ENCODE assay signal across 32 mouse cellular contexts in genomic region chr9:99685536-99686231, GRCm38 (mm10). TPM values are rescaled to one million over a fixed set of nuclear protein-coding genes. Genes with fewer than 3 reads are reported as not detected.
DNase-seq lines count a peak whose midpoint lies in the region; ATAC-seq and TF ChIP-seq lines count a peak whose summit lies in the region.
"Had no signal": no experiment of that assay in that cellular context is flagged by ENCODE, and none has a peak within 500 bp of the region (broad histone marks: within the 10 kb centered on the region; RNA-seq: fewer than 3 reads in every experiment).

No protein-coding gene starts in this region.

- peaks cover 15% of the 10 kb centered on the region; the same call in 1 of the 2 replicates for H3K4me1 ChIP-seq in heart, embryonic 10.5 days
- peaks cover 2% of the 10 kb centered on the region; the same call in 1 of the 2 replicates for H3K4me1 ChIP-seq in liver, adult 2 months (ENCODE audit: control insufficient read depth, insufficient read depth, low read length)
- H3K4me1 ChIP-seq in liver, embryonic 12.5 days: no peaks in the 10 kb centered on the region
- H3K4me1 ChIP-seq in lung, embryonic 16.5 days (replicated peaks; ENCODE audit: control insufficient read depth, insufficient read depth, low read length): 0 out of 2 replicates have a peak, but pooled peaks cover 8% of the 10 kb centered on the region
- H3K4me1 ChIP-seq: hindbrain, embryonic 12.5 days; intestine, embryonic 15.5 days; liver, embryonic 15.5 days; megakaryocyte, embryonic 14.5 days; stomach, embryonic 15.5 days had no signal

- WGBS in heart, embryonic 10.5 days: 67% methylated on average over 5 of the region's 5 CpGs
- 68% methylated on average over 5 of the region's 5 CpGs for WGBS in liver, adult 2 months
- 53% methylated on average over 5 of the region's 5 CpGs for WGBS in liver, embryonic 12.5 days (ENCODE audit: insufficient replicate concordance)
- 45% methylated on average over 5 of the region's 5 CpGs for WGBS in lung, embryonic 16.5 days

- no peak overlapping the region for H3K4me2 ChIP-seq in liver, embryonic 12.5 days
- no peak overlapping the region for H3K4me2 ChIP-seq in lung, embryonic 16.5 days (ENCODE audit: low read depth, low read length)
- H3K4me2 ChIP-seq: forebrain, embryonic 13.5 days; heart, embryonic 12.5 days; hindbrain, embryonic 12.5 days; intestine, embryonic 15.5 days; liver, embryonic 15.5 days; neural tube, embryonic 15.5 days; stomach, embryonic 15.5 days had no signal

- H3K36me3 ChIP-seq in heart, embryonic 10.5 days: no peaks in the 10 kb centered on the region
- no peaks in the 10 kb centered on the region for H3K36me3 ChIP-seq in liver, adult 2 months (ENCODE audit: control insufficient read depth, insufficient read depth, low read length)
- no peaks in the 10 kb centered on the region for H3K36me3 ChIP-seq in liver, embryonic 12.5 days
- H3K36me3 ChIP-seq in lung, embryonic 16.5 days (ENCODE audit: control insufficient read depth, insufficient read depth, low read length): 0 out of 2 replicates have a peak, but pooled peaks cover under 1% of the 10 kb centered on the region
- H3K36me3 ChIP-seq: G1E; heart, embryonic 12.5 days; hindbrain, embryonic 12.5 days; intestine, embryonic 15.5 days; liver, embryonic 15.5 days; neural tube, embryonic 15.5 days; stomach, embryonic 15.5 days had no signal

- intact Hi-C loops in heart, postnatal 25 days (cut with DNase I): no loop called here

- TF ChIP-seq CTCF in liver, adult 2 months (IDR thresholded peaks at IDR 0.05; ENCODE audit: low read depth, low read length): no peak

- TF ChIP-seq POLR2A in liver, adult 2 months (IDR thresholded peaks at IDR 0.05; ENCODE audit: extremely low read depth, insufficient read depth, low read length): no peak

- H3K27ac ChIP-seq in heart, embryonic 10.5 days: no peak overlapping the region
- H3K27ac ChIP-seq in liver, adult 2 months (replicated peaks; ENCODE audit: insufficient read depth, low read depth, low read length): no peak overlapping the region
- no peak overlapping the region for H3K27ac ChIP-seq in liver, embryonic 12.5 days
- H3K27ac ChIP-seq in lung, embryonic 16.5 days (ENCODE audit: low read length): peak overlapping the region; percentile 83
- H3K27ac ChIP-seq: forebrain, embryonic 13.5 days; hindbrain, embryonic 12.5 days; intestine, embryonic 15.5 days; liver, embryonic 15.5 days; neural tube, embryonic 15.5 days; stomach, embryonic 15.5 days had no signal

- H3K79me2 ChIP-seq in liver, adult 2 months (ENCODE audit: control insufficient read depth, insufficient read depth, low read length): no peaks in the 10 kb centered on the region

- no peak overlapping the region for H3K4me3 ChIP-seq in heart, embryonic 10.5 days
- H3K4me3 ChIP-seq in liver, adult 2 months (ENCODE audit: insufficient read depth, low read depth, low read length): no peak overlapping the region
- no peak overlapping the region for H3K4me3 ChIP-seq in liver, embryonic 12.5 days
- H3K4me3 ChIP-seq in lung, embryonic 16.5 days (ENCODE audit: low read length): no peak overlapping the region
- H3K4me3 ChIP-seq: forebrain, embryonic 13.5 days; heart, embryonic 12.5 days; hindbrain, embryonic 12.5 days; intestine, embryonic 15.5 days; liver, embryonic 15.5 days; megakaryocyte, embryonic 14.5 days; neural tube, embryonic 15.5 days; stomach, embryonic 15.5 days had no signal

- no peaks in the 10 kb centered on the region for H3K9me3 ChIP-seq in heart, embryonic 10.5 days
- no peaks in the 10 kb centered on the region for H3K9me3 ChIP-seq in liver, embryonic 12.5 days (replicated peaks)
- H3K9me3 ChIP-seq in lung, embryonic 16.5 days (ENCODE audit: control insufficient read depth, low read length): no peaks in the 10 kb centered on the region
- H3K9me3 ChIP-seq: forebrain, embryonic 13.5 days; heart, embryonic 12.5 days; hindbrain, embryonic 12.5 days; intestine, embryonic 15.5 days; liver, embryonic 15.5 days; megakaryocyte, embryonic 14.5 days; neural tube, embryonic 15.5 days; stomach, embryonic 15.5 days had no signal

- no peak for ATAC-seq in liver, embryonic 12.5 days
- ATAC-seq in lung, embryonic 16.5 days (ENCODE audit: low read depth): peak; percentile 76
- ATAC-seq: forebrain, embryonic 13.5 days; intestine, embryonic 15.5 days; Patski had no signal

- no peak overlapping the region for H3K9ac ChIP-seq in liver, adult 2 months (ENCODE audit: low read depth, low read length)
- H3K9ac ChIP-seq in liver, embryonic 12.5 days: no peak overlapping the region
- no peak overlapping the region for H3K9ac ChIP-seq in lung, embryonic 16.5 days (ENCODE audit: low read length)
- H3K9ac ChIP-seq: forebrain, embryonic 13.5 days; heart, embryonic 12.5 days; hindbrain, embryonic 12.5 days; intestine, embryonic 15.5 days; liver, embryonic 15.5 days; neural tube, embryonic 15.5 days; stomach, embryonic 15.5 days had no signal

- H3K27me3 ChIP-seq in heart, embryonic 10.5 days (ENCODE audit: insufficient read depth, poor library complexity, severe bottlenecking): no peaks in the 10 kb centered on the region
- H3K27me3 ChIP-seq in liver, adult 2 months (ENCODE audit: control insufficient read depth, insufficient read depth, low read length): no peaks in the 10 kb centered on the region
- H3K27me3 ChIP-seq in liver, embryonic 12.5 days (replicated peaks): no peaks in the 10 kb centered on the region
- no peaks in the 10 kb centered on the region for H3K27me3 ChIP-seq in lung, embryonic 16.5 days (ENCODE audit: control insufficient read depth, insufficient read depth, low read depth, low read length)
- H3K27me3 ChIP-seq: forebrain, embryonic 13.5 days; heart, embryonic 12.5 days; hindbrain, embryonic 12.5 days; intestine, embryonic 15.5 days; liver, embryonic 15.5 days; neural tube, embryonic 15.5 days; Patski; stomach, embryonic 15.5 days had no signal

- DNase-seq in heart, embryonic 10.5 days (ENCODE audit: low spot score): peak; percentile 56
- no peak for DNase-seq in heart, postnatal 25 days (ENCODE audit: low spot score)
- DNase-seq in liver, adult 2 months (ENCODE audit: extremely low read depth, low read depth, low spot score): peak; percentile 35
- DNase-seq in lung, postnatal 14 days: peak; percentile 57
- no peak for DNase-seq in adrenal gland, postnatal 14 days
- DNase-seq: adrenal gland, adult 2 months; B cell, adult 2 months; cerebellum, adult 11-12 months; heart, postnatal 10 days; right cerebral cortex, adult 18-20 months; right cerebral cortex, postnatal 4 days; thymus, postnatal 25 days had no signal

RNA-seq across cellular contexts. Expression of gene Cldn18, which starts 31.4 kb away (rescaled TPM):
- 0.20 TPM in 1 of 2 replicates, not detected in the other for polyA plus RNA-seq in heart, embryonic 10.5 days (2016; fragmentation: Nextera tagmentation; extraction: Ambion mirVana)
- total RNA-seq in heart, postnatal 25 days (2021): under 1 TPM in 1 of 2 experiments, not detected in 1; 0.20 TPM
- total RNA-seq in liver, adult 2 months (2014; rRNA removed): not detected in 2 replicates
- 0.06 TPM in 1 of 2 replicates, not detected in the other for polyA plus RNA-seq in liver, adult 2 months (2012; rRNA removed)
- polyA plus RNA-seq in liver, embryonic 12.5 days (2016; fragmentation: Nextera tagmentation; extraction: Ambion mirVana): 0.12 TPM in 1 of 2 replicates, not detected in the other
- polyA plus RNA-seq in lung, embryonic 16.5 days (2015; fragmentation: Nextera tagmentation; extraction: Ambion mirVana): 431 and 463 TPM in 2 replicates
- total RNA-seq in adrenal gland, postnatal 14 days (2021): not detected in 2 replicates
- total RNA-seq: adrenal gland, adult 2 months; CH12.LX; gastrocnemius, adult 8-10 months; heart, postnatal 10 days; left cerebral cortex, postnatal 25 days had no signal
- polyA plus RNA-seq: adrenal gland, adult 2 months; embryonic facial prominence, embryonic 14.5 days; forebrain, embryonic 13.5 days; G1E; gonadal fat pad, adult 2 months; heart, embryonic 12.5 days; hindbrain, embryonic 12.5 days; kidney, embryonic 14.5 days; limb, embryonic 14.5 days; midbrain, embryonic 14.5 days; neural tube, embryonic 15.5 days; Patski had no signal

RNA-seq across cellular contexts. Expression of gene Dzip1l, which starts 56.4 kb away (rescaled TPM):
- polyA plus RNA-seq in heart, embryonic 10.5 days (2016; fragmentation: Nextera tagmentation; extraction: Ambion mirVana): 24.0 and 26.5 TPM in 2 replicates
- 1 to 10 TPM; 4.1 to 4.2 TPM for total RNA-seq in heart, postnatal 25 days (2021)
- total RNA-seq in liver, adult 2 months (2014; rRNA removed): 0.46 and 0.47 TPM in 2 replicates
- 0.20 and 0.22 TPM in 2 replicates for polyA plus RNA-seq in liver, adult 2 months (2012; rRNA removed)
- polyA plus RNA-seq in liver, embryonic 12.5 days (2016; fragmentation: Nextera tagmentation; extraction: Ambion mirVana): 2.9 and 3.1 TPM in 2 replicates
- polyA plus RNA-seq in lung, embryonic 16.5 days (2015; fragmentation: Nextera tagmentation; extraction: Ambion mirVana): 30.4 and 36.5 TPM in 2 replicates
- 5.1 TPM in 2 replicates for total RNA-seq in adrenal gland, postnatal 14 days (2021)
- total RNA-seq: CH12.LX had no signal
- polyA plus RNA-seq: G1E had no signal

Comparison
In these comparisons a context has a peak if more than half of its experiments do, and no peak if none do; other contexts are left out.
1. DNase-seq: peak in heart, embryonic 10.5 days (single experiment), liver, adult 2 months (single experiment) and lung, postnatal 14 days (single experiment); none in heart, postnatal 25 days (single experiment) and adrenal gland, postnatal 14 days (single experiment).
2. RNA of gene Cldn18, which starts 31.4 kb away (polyA plus RNA-seq): 431 to 463 TPM in lung, embryonic 16.5 days; 0.20 TPM in heart, embryonic 10.5 days, 0.12 TPM in liver, embryonic 12.5 days and 0.06 TPM in liver, adult 2 months; every median in the first group is over 100 times any median in the second.